Mouse (Mus musculus) neural tube, embryonic 10.5 days (tissue): Measurements from ENCODE around the gene Lrrc38.
A peak's percentile ranks its signal among the peaks of the same experiment; 100 is the strongest.
"Not testable (repeated sequence)": the region's sequence is repeated elsewhere in the genome, so short reads cannot be mapped to it uniquely, and the experiment has no call there.

Source experiments
- DNase-seq: peaks from one replicate; pipeline ENCODE4 v3.0.0-alpha.2; 2017; ENCODE audit warnings: low spot score; ENCODE audit errors: extremely low spot score

Gene Lrrc38

GRCm38 (mm10) chr4:143349484-143349906 lies at the start of gene Lrrc38:
Gene Lrrc38 (plus strand): TSS chr4:143349757.
- DNase-seq, result peak; percentile 49

DNA sequence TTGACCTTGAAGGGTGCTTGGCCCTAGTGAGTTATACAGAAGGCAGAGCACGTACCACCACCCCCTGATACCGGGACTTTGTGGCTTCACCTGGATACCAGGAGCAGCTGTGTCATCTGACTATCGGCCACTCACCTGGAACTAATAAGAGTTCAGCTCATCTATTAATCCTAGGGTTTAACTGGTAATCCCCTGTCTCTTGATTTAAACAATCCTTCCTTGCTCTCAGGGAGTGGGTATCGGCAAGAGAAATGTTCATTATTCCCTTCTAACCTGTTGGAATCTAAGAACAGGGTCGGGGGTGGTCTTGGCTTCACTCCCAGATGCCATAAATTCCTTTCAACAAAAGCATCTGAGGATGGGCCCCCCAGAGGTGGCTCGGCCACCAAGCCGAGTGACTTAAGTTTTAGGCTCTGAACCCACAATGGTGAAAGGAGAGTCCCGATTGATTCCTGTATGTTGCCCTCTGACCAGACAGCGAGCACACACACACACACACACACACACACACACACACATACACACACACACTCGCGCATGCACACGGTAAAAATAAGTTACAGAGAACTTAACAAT lies 49.4 kb upstream of the Lrrc38 start:
- no peak for DNase-seq

- DNase-seq, result peak; percentile 41
Observed at GRCm38 (mm10) chr4:143301042-143301441, 48.5 kb upstream of the Lrrc38 start.

DNA sequence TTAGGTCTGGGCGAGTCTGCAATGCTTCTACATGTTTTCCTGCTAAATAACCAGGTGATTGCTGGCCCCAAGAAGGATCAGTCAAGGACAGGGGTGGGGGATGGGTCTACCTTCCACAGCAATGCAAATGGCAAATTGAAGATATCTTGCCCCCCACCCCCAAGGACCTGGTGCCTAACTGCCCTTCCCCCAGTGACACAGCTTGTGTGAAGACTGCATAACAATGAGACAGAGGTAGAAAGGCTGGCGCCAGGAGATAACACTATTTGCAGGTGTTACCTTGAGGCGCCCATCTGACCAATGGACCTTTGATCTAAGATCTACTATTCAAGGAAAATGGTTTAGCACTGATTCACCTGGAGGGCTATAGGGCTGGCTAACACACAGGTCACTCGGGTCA lies 47.7 kb upstream of the Lrrc38 start:
- DNase-seq, result no peak

- DNase-seq, result no peak
Observed at GRCm38 (mm10) chr4:143302279-143302890, 47.2 kb upstream of the Lrrc38 start.

- no peak for DNase-seq
Observed at GRCm38 (mm10) chr4:143305031-143305430, 44.5 kb upstream of the Lrrc38 start.

DNA sequence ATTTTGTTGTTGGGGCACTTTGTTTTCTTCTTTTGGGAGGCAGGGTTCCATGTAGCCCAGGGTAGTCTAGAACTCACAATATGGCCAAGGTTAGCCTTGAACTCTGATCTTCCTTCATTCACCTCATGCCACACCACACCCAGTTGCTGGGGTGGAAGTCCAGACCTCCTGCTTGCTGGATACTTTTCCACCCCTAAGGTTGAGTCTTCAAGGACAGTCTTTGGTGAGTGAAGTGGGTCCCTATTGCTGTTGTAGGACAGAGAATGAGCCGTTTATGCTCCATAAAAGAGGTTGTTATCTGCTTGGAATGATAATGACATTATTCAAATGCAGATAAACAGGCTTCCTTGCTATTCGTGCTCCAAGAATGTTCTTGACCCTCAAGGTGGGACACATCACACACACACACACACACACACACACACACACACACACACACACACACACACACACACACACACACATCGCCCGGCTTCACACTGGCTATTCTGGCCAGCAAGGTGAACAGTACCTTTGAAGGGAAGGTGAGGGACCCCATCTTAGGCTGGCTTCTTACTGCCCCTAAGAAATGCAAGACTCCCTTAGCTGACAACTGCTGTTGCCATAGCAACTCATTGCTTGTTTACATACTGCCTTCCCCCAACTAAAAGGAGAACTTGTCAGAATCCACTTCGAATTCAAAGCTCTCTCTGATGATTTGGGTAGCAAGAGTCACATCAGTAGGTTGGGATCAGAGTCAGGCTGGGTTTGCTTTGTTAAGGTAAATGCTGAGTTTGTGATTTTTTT lies 43.4 kb upstream of the Lrrc38 start:
- no peak for DNase-seq

DNA sequence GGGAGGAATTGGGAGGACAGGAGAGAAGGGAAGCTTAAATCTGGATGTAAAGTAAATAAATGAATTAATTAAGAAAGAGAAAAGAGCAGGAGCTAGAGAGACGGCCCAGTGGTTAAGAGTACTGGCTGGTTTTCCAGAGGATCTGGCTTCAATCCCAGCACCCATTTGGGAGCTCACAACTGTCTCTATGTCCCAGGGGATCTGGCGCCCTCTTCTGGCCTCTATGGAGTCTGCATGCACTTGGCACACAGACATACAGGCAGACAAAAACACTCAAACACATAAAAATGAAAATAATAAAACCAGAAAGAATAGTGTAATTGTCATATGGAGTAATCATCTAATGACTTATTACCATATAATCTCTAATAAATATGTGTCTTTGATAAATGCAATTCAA lies 38.2 kb upstream of the Lrrc38 start:
- no peak for DNase-seq

GRCm38 (mm10) chr4:143313299-143313698 lies 36.3 kb upstream of the Lrrc38 start:
- DNase-seq, result no peak

GRCm38 (mm10) chr4:143324176-143324924 lies 25.2 kb upstream of the Lrrc38 start:
- DNase-seq, result peak; percentile 45

- DNase-seq, result no peak
Observed at GRCm38 (mm10) chr4:143324925-143325624, 24.5 kb upstream of the Lrrc38 start.

GRCm38 (mm10) chr4:143325625-143325941 lies 24.0 kb upstream of the Lrrc38 start:
- DNase-seq, result peak; percentile 88

GRCm38 (mm10) chr4:143330566-143330965 lies 19.0 kb upstream of the Lrrc38 start:
- peak; percentile 47 for DNase-seq

GRCm38 (mm10) chr4:143331787-143332186 lies 17.8 kb upstream of the Lrrc38 start:
- no peak for DNase-seq

DNA sequence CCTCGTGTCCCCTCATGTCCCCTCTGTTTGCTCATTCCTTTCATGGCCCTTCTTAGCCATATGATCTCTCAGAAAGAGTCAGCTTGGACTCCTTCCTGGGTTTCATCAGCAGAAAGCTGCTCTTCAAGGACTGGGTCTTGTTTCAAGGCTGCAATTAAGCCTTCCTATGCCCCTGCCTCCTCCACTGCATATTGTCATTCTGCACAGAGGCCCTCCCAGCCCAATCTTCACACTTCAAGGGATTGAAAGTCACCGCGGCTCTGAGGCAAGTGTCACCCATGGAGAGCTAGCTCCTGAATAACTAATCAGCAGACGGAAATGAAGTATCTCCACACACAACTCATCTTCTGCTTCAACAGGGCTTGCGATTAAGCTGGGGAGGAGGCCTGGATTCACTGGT lies 15.4 kb upstream of the Lrrc38 start:
- DNase-seq, result no peak

DNA sequence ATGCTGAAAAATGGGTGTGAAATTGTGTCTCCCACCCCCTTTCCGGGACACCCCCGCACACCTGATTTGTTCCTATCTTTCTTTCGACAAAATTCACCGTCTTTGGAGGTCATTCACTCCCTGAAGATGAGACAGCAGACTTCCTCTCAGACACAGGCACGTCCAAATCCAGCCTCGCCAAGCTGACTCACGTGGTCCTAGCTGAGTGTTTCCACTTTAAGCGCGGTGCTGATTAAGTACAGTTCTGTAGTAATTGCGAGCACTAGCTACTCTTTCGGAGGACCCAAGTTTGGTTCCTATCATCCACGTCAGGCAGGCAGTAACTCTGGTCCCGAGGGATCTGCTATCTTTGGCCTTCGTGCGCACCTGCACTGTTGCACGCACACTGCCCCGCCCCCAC lies 14.6 kb upstream of the Lrrc38 start:
- no peak for DNase-seq

DNA sequence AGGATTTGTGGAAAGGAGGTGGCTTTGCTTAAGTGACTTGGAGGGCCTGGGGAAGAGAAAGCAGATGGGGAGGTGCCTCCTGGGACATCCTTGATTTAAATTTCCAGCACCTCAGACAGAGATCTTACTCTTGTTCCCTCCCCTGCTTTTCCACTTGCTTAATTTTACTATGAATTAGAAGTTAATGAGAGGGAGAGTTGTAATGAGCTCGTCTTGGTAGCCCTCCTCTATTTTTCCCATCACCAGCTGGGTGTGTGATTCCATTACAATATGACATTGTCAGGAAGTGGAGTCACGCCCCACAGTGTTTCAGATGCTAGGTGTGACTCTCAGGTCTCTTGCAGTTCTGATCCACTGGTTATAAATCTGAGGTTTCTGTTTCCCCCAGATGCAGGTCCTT lies 13.5 kb upstream of the Lrrc38 start:
- no peak for DNase-seq

DNA sequence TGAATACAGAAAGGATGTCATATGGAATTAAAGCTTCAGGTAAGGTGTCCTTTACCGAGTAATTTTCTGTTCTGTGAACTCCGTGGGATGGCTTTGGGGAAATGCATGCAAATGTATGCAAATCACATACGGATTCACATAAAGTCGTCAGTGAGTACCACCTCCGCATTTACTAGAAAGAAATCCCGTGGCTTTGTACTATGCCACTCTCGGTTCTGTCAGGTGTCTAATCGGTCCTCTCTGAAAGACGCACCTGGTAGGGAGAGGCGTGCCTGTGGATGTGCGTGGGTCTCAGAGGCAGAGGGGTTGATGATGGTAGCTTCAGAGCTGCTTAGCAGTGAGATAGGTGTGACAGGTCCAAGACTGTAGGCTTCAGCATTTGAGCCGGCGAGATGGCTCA lies 9.7 kb upstream of the Lrrc38 start:
- DNase-seq, result no peak

GRCm38 (mm10) chr4:143341470-143341869 lies 8.1 kb upstream of the Lrrc38 start:
- DNase-seq, result no peak

DNA sequence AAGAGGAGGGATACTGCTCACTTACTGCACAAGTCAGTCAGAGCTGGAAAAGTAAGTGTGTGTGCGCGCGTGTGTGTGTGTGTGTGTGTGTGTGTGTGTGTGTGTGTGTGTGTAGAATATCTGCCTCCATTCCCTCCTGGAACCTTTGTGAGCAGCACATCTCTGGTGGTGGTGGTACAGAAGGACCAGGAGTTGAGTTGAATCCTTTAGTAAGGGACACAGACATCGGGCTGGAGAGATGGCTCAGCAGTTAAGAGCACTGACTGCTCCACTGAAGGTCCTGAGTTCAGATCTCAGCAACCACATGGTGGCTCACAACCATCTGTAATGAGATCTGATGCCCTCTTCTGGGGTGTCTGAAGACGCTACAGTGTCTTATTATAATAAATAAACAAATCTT lies 4.1 kb upstream of the Lrrc38 start:
- DNase-seq, result not testable (repeated sequence)

- DNase-seq, result no peak
Observed at GRCm38 (mm10) chr4:143348678-143349077, 879 bp upstream of the Lrrc38 start.
